Mouse (Mus musculus) midbrain, embryonic 13.5 days (tissue): Measurements from ENCODE around the gene Ube2e2. TPM values are rescaled to one million over a fixed set of nuclear protein-coding genes. Genes with fewer than 3 reads are reported as not detected.
"Not testable (repeated sequence)": the region's sequence is repeated elsewhere in the genome, so short reads cannot be mapped to it uniquely, and the experiment has no call there.

Experiments
- ATAC-seq: fragments of 200-750 bp; cut with Nextera tagmentation; 2 replicates; pipeline ENCODE4 v1.8.0; 2017; ENCODE audit warnings: mild to moderate bottlenecking, moderate TSS enrichment, moderate library complexity
- H3K27ac ChIP-seq: fragments of 300-500 bp; sonication (generic); 2 replicates; pipeline ENCODE4 v1.5.1; 2015; ENCODE audit warnings: inconsistent platforms, mild to moderate bottlenecking, moderate library complexity
- H3K27me3 ChIP-seq: fragments of 300-500 bp; sonication (generic); 2 replicates; pipeline ENCODE4 v1.6.1; 2015; ENCODE audit warnings: mild to moderate bottlenecking, inconsistent platforms
- H3K36me3 ChIP-seq: fragments of 300-500 bp; sonication (generic); 2 replicates; pipeline ENCODE4 v1.6.1; 2015; ENCODE audit warnings: mild to moderate bottlenecking, inconsistent platforms
- H3K4me1 ChIP-seq: fragments of 300-500 bp; sonication (generic); replicated peaks from 2 replicates; pipeline ENCODE4 v1.6.1; 2015; ENCODE audit warnings: inconsistent platforms
- H3K4me2 ChIP-seq: fragments of 300-500 bp; sonication (generic); replicated peaks from 2 replicates; pipeline ENCODE4 v1.6.1; 2015; ENCODE audit warnings: moderate library complexity, mild to moderate bottlenecking, inconsistent platforms
- H3K4me3 ChIP-seq: fragments of 300-500 bp; sonication (generic); replicated peaks from 2 replicates; pipeline ENCODE4 v1.5.1; 2015; ENCODE audit warnings: mild to moderate bottlenecking, inconsistent platforms
- H3K9ac ChIP-seq: fragments of 300-500 bp; sonication (generic); replicated peaks from 2 replicates; pipeline ENCODE4 v1.6.1; 2015; ENCODE audit warnings: mild to moderate bottlenecking, inconsistent platforms
- H3K9me3 ChIP-seq: fragments of 300-500 bp; sonication (generic); 2 replicates; pipeline ENCODE4 v1.6.1; 2016; ENCODE audit warnings: mild to moderate bottlenecking, inconsistent platforms
- WGBS: fragments of 180-500 bp; shearing (Covaris S2); methylation state at CpG from one replicate; pipeline ENCODE4 v1.1.7; 2015; 5-methylcytosine and 5-hydroxymethylcytosine counted together
- polyA plus RNA-seq: library from polyadenylated mRNA; unstranded; fragments of >200 nt; fragmentation: Nextera tagmentation; extraction: Ambion mirVana; gene quantifications from 2 replicates; pipeline ENCODE4 v1.2.1, GENCODE M21; 2015

Ube2e2 gene
- polyA plus RNA-seq, 1 experiment from 2014 or later, result 95.4 TPM

GRCm38 (mm10) chr14:18581735-18582134 lies 312.3 kb downstream of the Ube2e2 start:
- ATAC-seq, result no peak
- Histone ChIP-seq H3K27ac (no peak overlapping the region), H3K4me1 (no peaks in the 10 kb centered on the region), H3K36me3 (no peaks in the 10 kb centered on the region), H3K4me2 (no peak overlapping the region), H3K9ac (no peak overlapping the region), H3K9me3 (no peaks in the 10 kb centered on the region), H3K4me3 (no peak overlapping the region), H3K27me3 (no peaks in the 10 kb centered on the region)
- 92% methylated on average over 4 of the region's 4 CpGs for WGBS

DNA sequence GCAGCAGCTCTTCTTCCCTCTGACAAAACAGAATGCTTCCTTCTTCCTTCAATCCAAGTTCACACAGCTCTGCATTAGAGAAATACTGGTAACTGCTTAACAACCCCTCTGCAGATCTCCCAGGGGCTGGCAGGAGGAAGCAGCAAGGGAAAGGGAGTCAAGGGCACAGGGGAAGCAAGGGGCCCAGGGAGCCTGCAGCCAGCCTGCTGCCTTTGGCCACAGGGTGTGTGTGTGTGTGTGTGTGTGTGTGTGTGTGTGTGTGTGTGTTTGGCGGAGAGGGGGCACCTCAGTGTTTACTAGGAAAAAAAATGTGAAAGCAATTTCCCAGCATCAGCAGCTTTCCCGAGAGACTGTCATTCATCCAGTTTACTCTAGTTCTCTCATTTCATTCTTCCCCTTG lies 319.3 kb downstream of the Ube2e2 start:
- Histone ChIP-seq H3K27me3 (no peaks in the 10 kb centered on the region), H3K4me3 (no peak overlapping the region), H3K27ac (no peak overlapping the region), H3K9me3 (no peaks in the 10 kb centered on the region), H3K9ac (no peak overlapping the region), H3K4me1 (peaks cover 12% of the 10 kb centered on the region), H3K4me2 (no peak overlapping the region), H3K36me3 (no peaks in the 10 kb centered on the region)
- no peak for ATAC-seq
- 61% methylated on average over 1 of the region's 2 CpGs for WGBS

DNA sequence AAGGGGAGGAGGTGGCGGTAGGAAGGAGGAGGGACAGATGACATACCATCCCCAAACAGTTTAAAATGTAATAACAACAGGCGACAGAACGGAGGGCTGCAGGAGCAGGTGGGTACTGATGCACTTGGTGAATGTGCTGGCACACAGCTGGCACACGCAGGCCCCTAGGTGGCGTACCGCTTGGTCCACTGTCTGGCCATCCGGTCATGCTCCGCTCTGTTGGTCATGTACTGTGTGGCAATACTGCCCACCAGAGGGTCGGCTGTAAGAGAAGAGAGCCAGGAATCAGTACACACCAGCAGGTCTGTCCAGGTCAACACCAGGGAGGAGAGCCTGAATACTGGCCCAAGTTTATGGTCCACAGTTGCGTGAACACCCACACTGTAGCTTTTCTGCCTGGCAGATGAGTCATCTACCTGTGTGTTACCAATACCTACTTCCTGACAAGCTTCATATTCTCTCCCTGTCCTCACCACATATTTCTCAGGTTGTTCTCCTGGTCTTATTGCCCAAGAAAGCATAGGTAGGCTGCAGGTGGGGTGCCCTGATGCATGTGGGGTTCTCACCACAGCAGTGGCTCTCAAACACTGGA lies 319.8 kb downstream of the Ube2e2 start:
- peak; percentile 59 for ATAC-seq
- Histone ChIP-seq H3K4me2 (no peak overlapping the region), H3K9ac (no peak overlapping the region), H3K9me3 (no peaks in the 10 kb centered on the region), H3K4me3 (no peak overlapping the region), H3K27ac (no peak overlapping the region), H3K36me3 (no peaks in the 10 kb centered on the region), H3K27me3 (no peaks in the 10 kb centered on the region), H3K4me1 (peaks cover 12% of the 10 kb centered on the region)
- WGBS, result 89% methylated on average over 10 of the region's 10 CpGs

GRCm38 (mm10) chr14:18573286-18573956 lies 320.6 kb downstream of the Ube2e2 start:
- peak; percentile 78 for ATAC-seq
- H3K4me2 ChIP-seq, result no peak overlapping the region
- no peak overlapping the region for H3K27ac ChIP-seq
- H3K4me1 ChIP-seq, result peaks cover 12% of the 10 kb centered on the region
- WGBS, result 42% methylated on average over 4 of the region's 4 CpGs
- no peaks in the 10 kb centered on the region for H3K27me3 ChIP-seq
- no peaks in the 10 kb centered on the region for H3K36me3 ChIP-seq
- H3K9me3 ChIP-seq, result no peaks in the 10 kb centered on the region
- no peak overlapping the region for H3K4me3 ChIP-seq
- H3K9ac ChIP-seq, result no peak overlapping the region

DNA sequence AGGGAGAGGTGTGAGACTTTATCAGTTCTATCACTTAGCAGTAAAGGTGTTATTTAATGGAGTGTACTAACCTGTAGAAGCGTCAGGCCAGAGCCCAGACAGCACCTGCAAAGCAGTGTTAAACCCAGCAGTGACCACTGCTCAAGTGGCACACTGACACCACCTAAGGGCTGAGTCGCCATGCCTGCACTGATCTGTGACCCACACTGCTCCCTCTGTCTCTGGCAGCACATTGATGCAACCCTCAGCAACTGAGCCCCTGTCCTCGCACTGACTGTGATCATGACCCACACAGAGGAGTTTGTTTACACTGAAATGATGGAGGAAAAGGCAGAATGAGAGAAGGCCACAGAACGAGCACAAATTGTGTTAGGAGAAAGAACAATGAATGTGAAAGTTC lies 321.2 kb downstream of the Ube2e2 start:
- WGBS, result 42% methylated on average over 4 of the region's 4 CpGs
- no peak overlapping the region for H3K9ac ChIP-seq
- H3K27me3 ChIP-seq, result no peaks in the 10 kb centered on the region
- peaks cover 12% of the 10 kb centered on the region for H3K4me1 ChIP-seq
- no peak overlapping the region for H3K27ac ChIP-seq
- no peaks in the 10 kb centered on the region for H3K9me3 ChIP-seq
- no peak overlapping the region for H3K4me2 ChIP-seq
- H3K36me3 ChIP-seq, result no peaks in the 10 kb centered on the region
- no peak overlapping the region for H3K4me3 ChIP-seq
- ATAC-seq, result peak; percentile 75

- no peaks in the 10 kb centered on the region for H3K36me3 ChIP-seq
- H3K27ac ChIP-seq, result no peak overlapping the region
- H3K4me2 ChIP-seq, result no peak overlapping the region
- no peaks in the 10 kb centered on the region for H3K9me3 ChIP-seq
- ATAC-seq, result no peak
- no peaks in the 10 kb centered on the region for H3K27me3 ChIP-seq
- no peak overlapping the region for H3K9ac ChIP-seq
- peaks cover 12% of the 10 kb centered on the region for H3K4me1 ChIP-seq
- H3K4me3 ChIP-seq, result no peak overlapping the region
Measured at GRCm38 (mm10) chr14:18569615-18570014, 324.5 kb downstream of the Ube2e2 start.

DNA sequence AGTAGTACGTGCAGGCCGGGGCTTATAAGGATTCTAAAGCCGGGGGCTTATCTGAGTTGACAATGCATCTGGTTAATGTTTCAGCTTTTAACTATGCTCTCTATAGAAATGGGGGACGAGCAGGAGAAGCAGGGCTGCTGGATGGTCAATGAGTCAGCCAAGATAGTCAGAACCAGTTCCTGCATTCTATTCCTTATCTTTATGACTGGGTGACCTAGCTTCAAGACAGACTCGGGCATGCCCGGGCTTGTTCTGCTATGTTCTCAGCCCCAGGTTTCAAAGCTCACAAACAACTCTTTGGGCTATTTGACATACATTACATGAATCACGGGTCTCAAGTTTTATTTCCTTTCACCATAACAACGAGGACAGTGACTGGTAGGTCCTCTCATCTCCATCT lies 329.1 kb downstream of the Ube2e2 start:
- H3K9ac ChIP-seq, ATAC-seq, H3K9me3 ChIP-seq, H3K36me3 ChIP-seq, H3K4me3 ChIP-seq, H3K4me2 ChIP-seq, H3K27me3 ChIP-seq, H3K4me1 ChIP-seq, H3K27ac ChIP-seq: not testable (repeated sequence)
- 89% methylated on average over 8 of the region's 8 CpGs for WGBS

DNA sequence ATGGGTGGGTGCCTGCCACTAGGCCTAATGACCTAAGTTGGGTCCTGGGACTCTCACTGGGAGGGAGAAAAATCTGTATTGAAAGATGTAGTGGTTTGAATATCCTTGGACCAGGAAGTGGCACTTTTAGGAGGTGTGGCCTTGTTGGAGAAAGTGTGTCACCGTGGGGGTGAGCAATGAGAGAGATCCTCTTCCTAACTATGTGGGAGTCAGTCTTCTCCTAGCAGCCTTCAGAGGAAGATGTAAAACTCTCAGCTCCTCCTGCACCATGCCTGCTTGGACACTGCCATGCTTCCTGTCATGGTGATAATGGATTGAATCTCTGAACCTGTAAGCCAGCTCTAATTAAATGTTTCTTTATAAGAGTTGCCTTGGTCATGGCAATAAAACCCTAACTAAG lies 338.8 kb downstream of the Ube2e2 start:
- no peak overlapping the region for H3K27ac ChIP-seq
- no peaks in the 10 kb centered on the region for H3K36me3 ChIP-seq
- H3K4me1 ChIP-seq, result peaks cover 6% of the 10 kb centered on the region
- H3K27me3 ChIP-seq, result no peaks in the 10 kb centered on the region
- H3K9ac ChIP-seq, result no peak overlapping the region
- no peak overlapping the region for H3K4me3 ChIP-seq
- WGBS, result 65% methylated on average over 1 of the region's 1 CpGs
- no peak for ATAC-seq
- no peak overlapping the region for H3K4me2 ChIP-seq
- H3K9me3 ChIP-seq, result no peaks in the 10 kb centered on the region

DNA sequence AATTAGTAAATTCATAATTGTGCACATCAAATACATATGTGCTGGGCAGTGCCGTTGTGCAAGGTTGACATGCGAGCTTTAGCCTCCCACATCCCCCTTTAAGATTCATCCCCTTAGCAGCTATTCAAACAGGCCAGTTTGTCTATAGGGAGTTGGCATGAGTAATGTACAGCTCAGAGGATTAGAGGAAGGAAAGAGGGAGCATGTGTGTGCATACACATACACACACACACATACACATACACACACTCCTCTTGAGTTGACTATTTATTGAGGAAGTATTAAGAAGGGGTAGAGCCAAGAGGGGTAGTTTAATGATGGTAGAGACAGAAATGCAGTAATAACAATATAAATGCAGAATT lies 339.5 kb downstream of the Ube2e2 start:
- peak; percentile 58 for ATAC-seq
- H3K4me2 ChIP-seq, result no peak overlapping the region
- no peaks in the 10 kb centered on the region for H3K9me3 ChIP-seq
- WGBS, result 61% methylated on average over 2 of the region's 2 CpGs
- H3K9ac ChIP-seq, result no peak overlapping the region
- peaks cover 6% of the 10 kb centered on the region for H3K4me1 ChIP-seq
- no peak overlapping the region for H3K4me3 ChIP-seq
- no peaks in the 10 kb centered on the region for H3K27me3 ChIP-seq
- no peaks in the 10 kb centered on the region for H3K36me3 ChIP-seq
- H3K27ac ChIP-seq, result no peak overlapping the region

DNA sequence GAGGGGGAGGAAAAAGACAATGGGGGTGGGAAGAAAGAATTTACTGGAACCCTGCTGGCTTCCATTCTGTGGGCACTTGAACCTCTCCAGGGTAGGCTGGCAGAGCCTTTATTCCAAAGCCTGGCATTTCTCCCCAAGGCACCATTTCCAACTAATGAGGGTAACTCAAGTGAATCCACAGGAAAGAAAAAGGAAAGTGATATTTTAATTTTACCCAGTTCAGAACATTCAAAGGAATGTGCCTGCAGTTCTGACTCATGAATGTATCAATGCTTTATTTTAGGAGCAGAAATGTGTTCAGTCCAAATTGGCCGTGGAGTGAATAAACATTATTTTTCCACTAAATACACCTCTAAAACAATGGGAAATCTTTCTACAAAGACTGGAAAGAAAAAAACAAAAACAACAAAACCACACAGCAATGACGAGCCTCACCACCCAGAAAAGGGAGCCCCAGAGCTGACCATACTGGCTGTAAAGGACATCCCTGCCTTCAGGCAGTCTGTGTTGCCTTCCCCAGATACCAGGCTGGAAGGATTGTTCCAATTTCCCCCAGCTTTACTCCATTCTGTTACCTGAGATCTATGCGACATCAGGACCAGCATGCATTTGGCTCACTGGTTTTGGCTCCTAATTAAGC lies 340.0 kb downstream of the Ube2e2 start:
- Histone ChIP-seq H3K4me3 (no peak overlapping the region), H3K4me1 (peaks cover 6% of the 10 kb centered on the region), H3K36me3 (no peaks in the 10 kb centered on the region), H3K9me3 (no peaks in the 10 kb centered on the region), H3K27me3 (no peaks in the 10 kb centered on the region), H3K9ac (no peak overlapping the region), H3K27ac (no peak overlapping the region), H3K4me2 (no peak overlapping the region)
- ATAC-seq, result 0 out of 2 replicates have a peak, but pooled peaks have one; percentile 55
- 53% methylated on average over 3 of the region's 3 CpGs for WGBS

DNA sequence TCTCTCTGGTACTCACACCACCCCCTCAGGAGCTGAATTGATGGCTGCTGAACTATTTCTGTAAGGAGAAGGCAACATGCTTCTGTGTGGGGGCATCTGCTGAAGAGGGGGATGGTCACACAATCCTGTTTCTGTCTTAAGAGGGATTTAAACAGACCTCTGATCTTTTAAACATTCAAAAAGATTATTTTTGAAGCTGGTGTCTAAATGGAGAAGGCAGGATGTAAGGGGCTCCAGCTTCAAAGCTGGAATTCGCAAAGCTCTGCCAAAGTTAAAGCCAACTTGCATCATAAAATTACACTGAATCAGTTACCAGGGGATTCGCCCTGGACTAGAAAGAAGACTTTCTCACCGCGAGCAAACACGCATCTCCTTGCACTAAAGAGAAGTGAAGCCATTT lies 346.5 kb downstream of the Ube2e2 start:
- 61% methylated on average over 5 of the region's 5 CpGs for WGBS
- H3K36me3 ChIP-seq, result no peaks in the 10 kb centered on the region
- ATAC-seq, result no peak
- H3K4me1 ChIP-seq, result no peaks in the 10 kb centered on the region
- no peak overlapping the region for H3K27ac ChIP-seq
- no peak overlapping the region for H3K4me2 ChIP-seq
- no peak overlapping the region for H3K4me3 ChIP-seq
- H3K27me3 ChIP-seq, result no peaks in the 10 kb centered on the region
- H3K9me3 ChIP-seq, result no peaks in the 10 kb centered on the region
- H3K9ac ChIP-seq, result no peak overlapping the region

- not testable (repeated sequence) for H3K27ac ChIP-seq, H3K9me3 ChIP-seq, H3K4me3 ChIP-seq, H3K27me3 ChIP-seq, ATAC-seq, H3K4me2 ChIP-seq, H3K4me1 ChIP-seq, H3K36me3 ChIP-seq, H3K9ac ChIP-seq
- 74% methylated on average over 4 of the region's 4 CpGs for WGBS
Measured at GRCm38 (mm10) chr14:18539092-18539491, 355.0 kb downstream of the Ube2e2 start.
